Mouse (Mus musculus): ENCODE data around the gene Mpp3. TPM values are rescaled to one million over a fixed set of nuclear protein-coding genes. Genes with fewer than 3 reads are reported as not detected.

The Mpp3 gene
- total and polyA plus RNA-seq, 3 experiments = 0.12 to 3.8 (median 0.31) TPM

DNA sequence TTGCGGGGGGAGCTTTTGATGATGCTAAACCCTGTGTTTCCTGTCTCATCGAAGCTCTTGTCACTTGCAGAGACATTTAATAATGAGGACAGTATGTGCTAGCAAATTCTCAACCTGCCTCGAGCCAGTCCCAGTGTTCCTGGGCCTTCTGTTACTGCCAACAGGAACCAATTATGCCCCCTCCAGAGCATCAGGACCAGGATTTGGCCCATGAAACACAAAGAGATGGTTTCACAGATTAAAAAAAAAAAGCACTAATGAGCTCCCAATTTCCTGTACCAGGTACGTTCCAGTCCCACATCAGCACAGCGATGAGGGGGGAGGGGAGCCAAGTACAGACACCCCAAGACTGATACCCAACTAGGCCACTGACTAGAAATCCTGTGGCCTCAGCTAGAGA, 7.1 kb downstream of the Mpp3 start:
- H3K4me2 ChIP-seq (ENCODE audit: insufficient read depth, low read depth, poor library complexity, severe bottlenecking) = no peak overlapping the region
- H3K36me3 ChIP-seq (replicated peaks in 1 of 2; ENCODE audit: control insufficient read depth in 1 of 2, insufficient read depth in 1 of 2, low read length in 1 of 2) = no peaks in the 10 kb centered on the region
- no peak overlapping the region for H3K27ac ChIP-seq (ENCODE audit: insufficient read depth, low read depth)
- TF ChIP-seq KAT2A (IDR thresholded peaks at IDR 0.05; ENCODE audit: insufficient replicate concordance, low read length) = no peak
- no peak for TF ChIP-seq POLR2A (IDR thresholded peaks at IDR 0.05; ENCODE audit: low read depth, low read length)
- no peak for TF ChIP-seq MEF2A (IDR thresholded peaks at IDR 0.05; ENCODE audit: borderline replicate concordance, low read depth, low read length)
- no peak for TF ChIP-seq ELF1 (IDR thresholded peaks at IDR 0.05; ENCODE audit: low read depth, low read length)
- no peak for TF ChIP-seq MAZ (IDR thresholded peaks at IDR 0.05; ENCODE audit: low read depth, low read length)
- TF ChIP-seq ZKSCAN1 (IDR thresholded peaks at IDR 0.05; ENCODE audit: borderline replicate concordance, low read depth, low read length) = no peak
- TF ChIP-seq ZNF384 (IDR thresholded peaks at IDR 0.05; ENCODE audit: low read depth, low read length) = no peak
- TF ChIP-seq RCOR1 (conservative IDR thresholded peaks at IDR 0.05; ENCODE audit: low read depth, low read length) = no peak
- no peak for TF ChIP-seq EP300 (IDR thresholded peaks at IDR 0.05; ENCODE audit: low read length)
- no peak for TF ChIP-seq ZC3H11A (IDR thresholded peaks at IDR 0.05; ENCODE audit: low read depth, low read length)
- no peak for TF ChIP-seq CHD1 (IDR thresholded peaks at IDR 0.05; ENCODE audit: low read depth, low read length)
- TF ChIP-seq ZMIZ1 (IDR thresholded peaks at IDR 0.05; ENCODE audit: low read depth, low read length) = no peak
- TF ChIP-seq POLR2AphosphoS2 (IDR thresholded peaks at IDR 0.05; ENCODE audit: low read depth, low read length) = no peak
- TF ChIP-seq ETS1 (conservative IDR thresholded peaks at IDR 0.05; ENCODE audit: low read depth, low read length) = no peak
- no peak for TF ChIP-seq SIN3A (IDR thresholded peaks at IDR 0.05; ENCODE audit: low read length)
- no peak for TF ChIP-seq E2F4 (IDR thresholded peaks at IDR 0.05; ENCODE audit: insufficient replicate concordance, low read depth, low read length)
- TF ChIP-seq SMC3 (IDR thresholded peaks at IDR 0.05; ENCODE audit: low read depth, low read length) = no peak
- TF ChIP-seq USF1 (IDR thresholded peaks at IDR 0.05; ENCODE audit: low read depth, low read length) = no peak
- TF ChIP-seq NELFE (IDR thresholded peaks at IDR 0.05; ENCODE audit: low read depth, low read length) = no peak
- TF ChIP-seq HCFC1 (IDR thresholded peaks at IDR 0.05; ENCODE audit: low read depth, low read length) = no peak
- no peaks in the 10 kb centered on the region for H3K4me1 ChIP-seq (ENCODE audit: control insufficient read depth in 1 of 2, insufficient read depth in 2 of 2)
- no peaks in the 10 kb centered on the region for H3K79me2 ChIP-seq (replicated peaks; ENCODE audit: control insufficient read depth, extremely low read depth, insufficient read depth, poor library complexity, severe bottlenecking)
- H3K9ac ChIP-seq (ENCODE audit: insufficient read depth, low read depth) = no peak overlapping the region
- in situ Hi-C loops (cut with MboI; ENCODE audit: low pct_ligation_motif_present, low pct_unique_long_range_greater_than_20kb, low sequenced_read_pairs) = no loop called here
- no peak overlapping the region for H3K4me3 ChIP-seq (replicated peaks in 1 of 3; ENCODE audit: low read depth in 2 of 3, low read length in 2 of 3, poor library complexity in 1 of 3)
- H3K27me3 ChIP-seq (replicated peaks) = peaks cover 83% of the 10 kb centered on the region
- dilution Hi-C loops (cut with MboI; ENCODE audit: extremely low pct_ligation_motif_present, extremely low pct_unique_long_range_greater_than_20kb, low sequenced_read_pairs) = no loop called here
- peaks cover 3% of the 10 kb centered on the region for H3K9me3 ChIP-seq (replicated peaks; ENCODE audit: low read length)
- no peak for DNase-seq (ENCODE audit: extremely low read depth)

DNA sequence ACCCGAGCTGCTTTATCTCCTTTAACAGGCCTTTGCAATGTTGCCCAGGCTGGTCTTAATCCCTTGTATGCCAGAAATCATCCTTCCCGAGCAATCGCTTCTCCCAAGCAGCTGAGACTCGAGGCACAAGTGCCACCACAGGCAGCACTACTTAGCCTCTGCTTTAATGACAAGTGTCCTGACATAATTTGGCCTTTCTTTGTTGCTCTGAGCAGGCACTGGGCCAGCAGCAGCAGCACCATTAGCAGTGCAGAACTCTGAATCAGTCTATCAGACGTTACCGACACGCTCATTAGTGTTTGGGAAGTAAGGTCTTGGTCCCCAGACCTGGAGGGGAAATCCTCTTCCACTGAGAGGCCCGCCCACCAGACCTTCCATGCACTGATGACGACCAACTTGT, 8.5 kb downstream of the Mpp3 start:
- Histone ChIP-seq H3K27me3 (replicated peaks) (peaks cover 83% of the 10 kb centered on the region), H3K4me3 (replicated peaks in 1 of 3; ENCODE audit: low read depth in 2 of 3, low read length in 2 of 3, poor library complexity in 1 of 3) (no peak overlapping the region), H3K36me3 (replicated peaks in 1 of 2; ENCODE audit: control insufficient read depth in 1 of 2, insufficient read depth in 1 of 2, low read length in 1 of 2) (no peaks in the 10 kb centered on the region), H3K27ac (ENCODE audit: insufficient read depth, low read depth) (no peak overlapping the region), H3K4me1 (ENCODE audit: control insufficient read depth in 1 of 2, insufficient read depth in 2 of 2) (peaks cover 0 to 7% of the 10 kb centered on the region in 2 experiments; a peak in 2 of 4 replicates), H3K9ac (ENCODE audit: insufficient read depth, low read depth) (no peak overlapping the region), H3K79me2 (replicated peaks; ENCODE audit: control insufficient read depth, extremely low read depth, insufficient read depth, poor library complexity, severe bottlenecking) (no peaks in the 10 kb centered on the region), H3K9me3 (replicated peaks; ENCODE audit: low read length) (peaks cover 3% of the 10 kb centered on the region), H3K4me2 (ENCODE audit: insufficient read depth, low read depth, poor library complexity, severe bottlenecking) (no peak overlapping the region)
- in situ Hi-C loops (cut with MboI; ENCODE audit: low pct_ligation_motif_present, low pct_unique_long_range_greater_than_20kb, low sequenced_read_pairs) (no loop called here), dilution Hi-C loops (cut with MboI; ENCODE audit: extremely low pct_ligation_motif_present, extremely low pct_unique_long_range_greater_than_20kb, low sequenced_read_pairs) (no loop called here)
- TF ChIP-seq CHD2 (IDR thresholded peaks at IDR 0.05; ENCODE audit: low read length) (no peak), KAT2A (IDR thresholded peaks at IDR 0.05; ENCODE audit: insufficient replicate concordance, low read length) (no peak), E2F4 (IDR thresholded peaks at IDR 0.05; ENCODE audit: insufficient replicate concordance, low read depth, low read length) (no peak), CTCF (conservative IDR thresholded peaks at IDR 0.05 in 1 of 2, IDR thresholded peaks at IDR 0.05 in 1 of 2; ENCODE audit: low read depth in 2 of 2, low read length in 2 of 2) (no peak), RCOR1 (conservative IDR thresholded peaks at IDR 0.05; ENCODE audit: low read depth, low read length) (no peak), MAFK (IDR thresholded peaks at IDR 0.05; ENCODE audit: insufficient replicate concordance, low read length) (no peak), JUND (conservative IDR thresholded peaks at IDR 0.05; ENCODE audit: low read depth, low read length) (no peak)
- DNase-seq (ENCODE audit: extremely low read depth) = no peak

Data from CH12.LX (cell line).